Mouse (Mus musculus) G1E (cell line): Measurements from ENCODE around the gene Cbx5.

ENCODE experiments used
- CTCF ChIP-seq: IDR thresholded peaks from 2 replicates; pipeline ENCODE4 v1.5.1; 2012; ENCODE audit warnings: low read depth, low read length, inconsistent platforms, mixed read lengths
- GATA1 ChIP-seq: IDR thresholded peaks from 2 replicates; pipeline ENCODE4 v1.6.1; 2012; ENCODE audit warnings: borderline replicate concordance, low read length, inconsistent platforms, mixed read lengths
- GATA2 ChIP-seq: IDR thresholded peaks from 2 replicates; pipeline ENCODE4 v1.6.1; 2012; ENCODE audit warnings: low read depth, low read length, inconsistent platforms, borderline replicate concordance
- POLR2AphosphoS5 ChIP-seq: IDR thresholded peaks from 2 replicates; pipeline ENCODE4 v1.6.1; 2012; ENCODE audit warnings: low read depth, low read length, inconsistent platforms; ENCODE audit not compliant: insufficient replicate concordance
- TAL1 ChIP-seq: conservative IDR thresholded peaks from 2 replicates; pipeline ENCODE4 v1.6.1; 2012; ENCODE audit warnings: low read depth, low read length, inconsistent platforms, mixed read lengths

GRCm38 (mm10) chr15:103168801-103169611, 70.6 kb downstream of the Cbx5 start:
- TF ChIP-seq POLR2AphosphoS5 (no peak), CTCF (no peak), GATA1 (no peak), GATA2 (no peak), TAL1 (no peak)
